Mouse (Mus musculus): Measurements from ENCODE around the gene Klhl9.

Klhl9 gene

DNA sequence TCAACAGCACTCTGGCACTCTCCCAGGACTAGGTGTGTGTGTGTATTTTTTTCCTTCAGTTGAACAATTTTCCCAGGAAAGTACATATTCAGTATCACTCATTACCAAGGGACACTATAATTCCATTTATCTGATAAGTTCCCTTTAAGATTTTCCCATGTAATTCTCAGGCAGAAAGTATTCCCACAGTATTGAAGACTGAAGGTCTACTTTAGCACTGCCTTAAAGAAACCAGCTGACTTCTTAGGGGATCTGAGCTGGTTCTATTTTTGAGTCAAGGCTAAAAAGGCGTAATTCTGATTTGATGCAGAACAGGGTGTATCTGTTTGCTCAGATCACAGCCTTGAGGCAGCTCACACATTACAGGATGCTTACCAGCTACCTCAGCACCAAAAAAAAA lies 3.5 kb downstream of the Klhl9 start:
- DNase-seq (ENCODE audit: extremely low read depth, low read depth) = no peak

GRCm38 (mm10) chr4:88715059-88715458 lies 7.2 kb downstream of the Klhl9 start:
- no peak for DNase-seq (ENCODE audit: extremely low read depth, low read depth)

DNA sequence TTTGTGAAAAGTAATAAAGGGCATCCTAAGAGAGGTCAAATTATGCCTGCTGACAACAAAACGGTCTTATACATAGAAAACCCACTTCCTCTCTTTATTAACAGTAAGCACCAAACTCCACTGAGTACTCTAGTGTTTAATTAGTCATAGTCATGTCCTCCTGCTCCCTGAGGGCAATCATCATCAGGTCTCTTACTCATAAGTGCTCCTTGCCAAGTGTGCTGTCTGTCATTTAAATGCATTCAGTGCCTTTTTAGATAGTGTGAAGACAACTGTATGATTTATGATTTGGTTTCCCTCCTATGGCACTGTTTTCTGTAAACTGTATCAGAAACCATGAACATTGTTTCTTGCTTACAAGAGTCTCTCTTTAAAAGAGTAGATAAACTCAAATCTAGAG lies 8.0 kb downstream of the Klhl9 start:
- DNase-seq (ENCODE audit: extremely low read depth, low read depth) = no peak

GRCm38 (mm10) chr4:88707128-88707826 lies 15.0 kb downstream of the Klhl9 start:
- DNase-seq (ENCODE audit: extremely low read depth, low read depth) = no peak

DNA sequence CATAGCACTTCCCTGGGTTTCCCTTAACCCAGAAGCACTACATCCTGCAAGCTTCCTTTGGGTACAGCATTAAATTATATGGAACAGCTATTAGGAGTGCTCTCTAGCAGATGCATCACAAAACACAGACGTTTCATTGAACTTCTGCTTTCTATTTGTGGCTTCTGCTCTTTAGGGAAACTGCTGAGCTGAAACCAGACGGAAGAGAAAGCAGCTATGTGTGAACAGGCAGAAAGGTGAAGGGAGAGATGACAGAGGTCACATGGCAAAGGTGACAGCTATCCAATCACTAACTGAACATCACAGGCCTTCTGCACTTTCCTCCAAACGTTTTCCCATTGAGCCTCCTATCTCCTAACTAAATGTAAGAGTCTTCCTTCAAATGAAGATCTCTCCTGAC lies 16.3 kb downstream of the Klhl9 start:
- DNase-seq (ENCODE audit: extremely low read depth, low read depth) = no peak

DNA sequence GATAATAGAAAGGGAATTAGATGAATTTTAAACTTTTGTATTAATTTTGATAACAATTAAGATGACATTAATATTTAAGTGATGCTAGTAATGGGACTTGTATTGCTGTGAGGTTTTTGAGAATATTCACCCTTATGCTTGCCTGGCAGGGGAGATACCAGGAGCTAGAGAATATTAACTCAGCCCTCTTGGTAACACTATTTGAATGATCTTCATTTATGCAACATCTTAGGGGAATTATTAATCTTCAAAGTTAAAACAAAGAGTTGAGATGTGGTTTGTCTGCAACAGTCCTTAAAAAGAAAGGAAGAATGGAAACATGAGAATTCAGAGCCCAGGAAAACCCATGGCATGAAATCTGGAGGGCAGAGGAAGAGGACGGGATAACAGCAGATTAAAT lies 23.0 kb downstream of the Klhl9 start:
- no peak for DNase-seq (ENCODE audit: extremely low read depth, low read depth)

- DNase-seq (ENCODE audit: extremely low read depth, low read depth) = no peak
Measured at GRCm38 (mm10) chr4:88698781-88699180, 23.5 kb downstream of the Klhl9 start.

GRCm38 (mm10) chr4:88697753-88698152 lies 24.5 kb downstream of the Klhl9 start:
- no peak for DNase-seq (ENCODE audit: extremely low read depth, low read depth)

DNA sequence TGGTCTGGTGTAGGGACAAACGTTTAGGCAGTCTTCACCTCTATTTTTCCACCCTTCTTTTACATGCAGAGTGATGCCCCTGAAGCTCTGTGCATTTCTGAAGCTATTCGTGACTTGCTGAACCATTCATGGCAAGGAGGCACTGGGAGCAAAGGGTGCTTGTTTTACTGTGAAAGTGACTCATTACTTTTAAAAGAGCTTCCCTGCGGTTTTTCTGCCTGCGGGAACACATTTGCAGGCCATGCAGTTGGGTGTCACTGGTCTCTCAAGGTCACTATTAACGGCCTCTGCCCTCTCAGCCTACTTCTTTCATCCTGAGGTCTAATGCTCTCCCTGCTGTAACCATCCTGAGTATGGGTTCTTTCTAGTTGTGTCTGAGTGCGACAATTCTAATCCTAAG lies 25.2 kb downstream of the Klhl9 start:
- DNase-seq (ENCODE audit: extremely low read depth, low read depth) = no peak

DNA sequence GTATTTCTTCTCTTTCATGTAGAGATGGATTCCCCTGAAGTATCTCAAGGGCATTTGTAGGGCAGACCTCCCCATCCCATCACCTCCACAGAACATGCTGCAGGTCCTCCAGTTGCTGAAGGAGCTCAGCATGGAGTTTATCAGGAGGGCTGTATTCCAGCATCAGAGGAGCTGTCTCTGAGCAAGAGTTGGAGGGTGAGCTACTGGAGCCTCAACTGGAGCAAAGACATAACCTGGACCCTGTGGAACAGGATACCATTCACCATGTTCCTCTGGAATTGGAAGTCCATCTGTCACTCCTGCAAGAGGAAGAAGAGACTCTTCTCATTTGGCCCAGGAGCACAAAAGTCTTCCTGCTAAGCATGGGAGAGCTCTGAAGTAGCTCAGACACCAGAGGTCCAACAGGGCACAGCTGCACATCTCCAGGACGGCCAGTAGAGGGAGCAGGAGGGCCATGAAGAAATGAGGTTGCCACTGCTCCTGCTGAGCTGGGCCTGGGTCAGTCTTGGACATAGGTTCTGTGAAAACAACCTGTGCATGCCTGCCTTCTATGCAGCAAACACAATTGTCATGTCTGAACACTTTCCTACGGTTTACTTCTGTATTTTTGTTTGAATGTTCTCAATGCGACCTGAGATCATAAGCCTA lies 25.9 kb downstream of the Klhl9 start:
- DNase-seq (ENCODE audit: extremely low read depth, low read depth) = peak; percentile 40

- DNase-seq (ENCODE audit: extremely low read depth, low read depth) = no peak
Measured at GRCm38 (mm10) chr4:88693392-88693791, 28.9 kb downstream of the Klhl9 start.

DNA sequence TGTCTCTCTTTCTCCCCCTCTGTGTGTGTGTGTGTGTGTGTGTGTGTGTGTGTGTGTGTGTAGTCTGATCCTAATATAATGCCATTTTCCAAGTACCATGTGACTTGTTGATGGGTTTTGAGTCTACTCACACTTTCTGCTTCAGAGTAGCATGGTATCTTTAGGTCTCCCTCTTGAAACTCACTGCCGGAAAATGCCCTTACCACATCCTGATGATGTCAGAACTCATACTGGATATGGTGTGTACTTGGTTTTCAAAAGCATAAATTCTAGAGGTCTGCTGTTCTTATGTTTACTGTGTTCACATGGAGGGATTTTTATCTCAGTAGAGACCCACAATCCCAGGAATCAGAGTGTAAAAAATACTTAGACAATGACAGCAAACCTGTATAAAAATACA lies 29.7 kb downstream of the Klhl9 start:
- no peak for DNase-seq (ENCODE audit: extremely low read depth, low read depth)

DNA sequence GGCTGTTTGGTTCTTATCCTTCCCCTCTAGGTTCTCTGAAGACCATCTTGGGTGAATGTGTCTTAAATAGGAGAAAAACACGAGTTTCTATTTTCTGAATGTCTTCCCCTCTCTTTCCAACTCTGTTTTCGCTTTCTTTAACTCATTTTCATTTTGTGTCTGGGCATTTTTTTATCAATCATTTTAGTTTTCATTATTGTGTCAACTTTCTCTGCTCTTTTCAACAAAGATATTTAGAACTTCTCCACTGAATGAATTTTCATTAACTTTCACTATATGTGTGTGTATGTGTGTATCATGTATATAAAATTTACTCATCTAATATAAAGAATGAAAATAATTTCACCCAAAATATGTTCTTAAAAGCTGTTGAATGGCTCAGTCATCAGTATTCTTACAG lies 31.0 kb downstream of the Klhl9 start, which contains the start of gene Ifnab:
TSS of gene Ifnab (minus strand) at position 101 of the 400 bp plus-strand sequence.
- DNase-seq (ENCODE audit: extremely low read depth, low read depth) = no peak

DNA sequence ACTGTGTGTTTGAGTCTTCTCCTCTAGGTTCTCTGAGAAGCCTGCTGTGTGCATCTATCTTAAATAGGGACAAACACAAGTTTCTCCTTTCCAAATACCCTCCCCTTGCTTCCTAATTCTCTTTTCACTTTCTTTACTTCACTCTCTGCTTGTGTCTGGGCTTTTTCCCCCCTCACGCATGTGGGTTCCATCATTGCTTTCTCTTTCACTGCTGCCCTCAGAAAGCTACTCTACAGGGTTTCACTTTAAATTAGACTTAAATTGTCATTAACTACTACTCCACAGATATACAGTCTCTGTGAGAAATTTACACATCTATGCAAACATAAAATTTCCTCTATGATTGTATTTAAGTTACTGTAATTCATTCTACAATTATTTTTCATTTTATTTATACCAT lies 38.5 kb downstream of the Klhl9 start, which contains the start of gene Ifna2:
TSS of gene Ifna2 (minus strand) at position 101 of the 400 bp plus-strand sequence.
- DNase-seq (ENCODE audit: extremely low read depth, low read depth) = no peak

DNA sequence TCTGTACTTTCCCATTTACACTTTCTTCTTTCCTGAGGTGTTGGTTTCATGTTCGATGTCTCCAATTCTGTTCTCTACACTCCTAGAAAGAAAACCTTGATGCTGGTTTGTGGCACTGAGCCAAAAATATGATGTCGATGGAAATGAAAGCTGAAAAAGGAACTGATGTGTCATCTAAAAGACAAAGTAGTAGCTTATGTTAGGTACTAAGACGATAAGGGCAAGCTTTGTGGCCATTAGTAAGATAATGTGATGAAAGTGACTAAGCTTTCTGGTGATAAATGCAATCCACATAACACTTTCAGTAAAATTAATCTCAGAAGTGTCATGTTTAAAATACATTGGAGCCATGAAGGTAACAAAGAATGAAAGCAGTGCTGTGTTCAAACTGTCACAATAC lies 40.9 kb downstream of the Klhl9 start:
- no peak for DNase-seq (ENCODE audit: extremely low read depth, low read depth)

- no peak for DNase-seq (ENCODE audit: extremely low read depth, low read depth)
Measured at GRCm38 (mm10) chr4:88680362-88680761, 41.9 kb downstream of the Klhl9 start.

GRCm38 (mm10) chr4:88676824-88677223 lies 45.4 kb downstream of the Klhl9 start, which contains the start of gene Ifna16:
TSS of gene Ifna16 (minus strand) at chr4:88676924.
- no peak for DNase-seq (ENCODE audit: extremely low read depth, low read depth)

Data from MEL-GATA-1-ER (cell line).